Mouse (Mus musculus): Measurements from ENCODE around the gene Lats2. TPM values are rescaled to one million over a fixed set of nuclear protein-coding genes. Genes with fewer than 3 reads are reported as not detected.
A peak's percentile ranks its signal among the peaks of the same experiment; 100 is the strongest.

The Lats2 gene
- 8.0 TPM in 2 replicates for polyA plus RNA-seq (2015; fragmentation: Nextera tagmentation; extraction: Ambion mirVana)

DNA sequence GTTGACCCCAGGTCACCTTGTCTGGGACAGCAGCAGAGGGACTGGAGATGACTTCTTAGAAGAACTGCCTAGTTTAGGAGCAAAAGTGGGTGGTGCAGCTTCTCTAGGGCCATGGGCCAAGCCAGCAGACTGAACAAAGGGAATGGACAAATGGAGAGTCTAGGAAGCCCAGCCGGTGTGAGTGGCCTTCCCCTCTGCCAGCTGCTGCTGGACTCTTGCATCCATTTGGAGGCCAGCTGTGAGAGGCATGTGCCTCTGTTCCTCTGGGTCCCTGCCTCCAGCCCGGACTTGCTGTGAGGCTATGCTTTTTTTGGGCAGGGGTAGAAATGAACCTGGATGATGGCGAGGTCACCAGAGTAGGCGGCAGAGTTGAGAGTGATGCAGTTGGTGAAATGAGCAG, at the start of gene Lats2:
Lats2 (minus strand) TSS at position 152 of the 400 bp plus-strand sequence.
- H3K27me3 ChIP-seq, result no peaks in the 10 kb centered on the region
- peaks cover 11% of the 10 kb centered on the region for H3K4me1 ChIP-seq
- H3K27ac ChIP-seq (replicated peaks), result no peak within 1 kb of the TSS
- no peak within 1 kb of the TSS for H3K4me2 ChIP-seq (replicated peaks)
- ATAC-seq (replicated peaks), result no peak
- WGBS, result 87% methylated on average over 4 of the region's 4 CpGs
- H3K4me3 ChIP-seq, result no peak within 1 kb of the TSS
- no peak within 1 kb of the TSS for H3K9ac ChIP-seq (replicated peaks)
- no peaks in the 10 kb centered on the region for H3K36me3 ChIP-seq
- H3K9me3 ChIP-seq, result no peaks in the 10 kb centered on the region

GRCm38 (mm10) chr14:57803731-57804130, 45.5 kb upstream of the Lats2 start:
- no peak overlapping the region for H3K4me3 ChIP-seq
- 93% methylated on average over 4 of the region's 4 CpGs for WGBS
- H3K36me3 ChIP-seq, result peaks cover 62% of the 10 kb centered on the region
- ATAC-seq (replicated peaks), result no peak
- no peaks in the 10 kb centered on the region for H3K9me3 ChIP-seq
- no peak overlapping the region for H3K27ac ChIP-seq (replicated peaks)
- no peaks in the 10 kb centered on the region for H3K27me3 ChIP-seq
- H3K9ac ChIP-seq (replicated peaks), result no peak overlapping the region
- no peak overlapping the region for H3K4me2 ChIP-seq (replicated peaks)
- peaks cover 22% of the 10 kb centered on the region for H3K4me1 ChIP-seq

GRCm38 (mm10) chr14:57797991-57798931, 40.1 kb upstream of the Lats2 start, which contains the start of gene Sap18:
Gene Sap18 (plus strand): TSS chr14:57798180.
- Histone ChIP-seq H3K9me3 (no peaks in the 10 kb centered on the region), H3K4me3 (peak within 1 kb of the TSS; percentile 76), H3K36me3 (peaks cover 18% of the 10 kb centered on the region), H3K4me1 (peaks cover 22% of the 10 kb centered on the region), H3K27me3 (no peaks in the 10 kb centered on the region), H3K27ac (replicated peaks) (peak within 1 kb of the TSS; percentile 75), H3K4me2 (replicated peaks) (peak within 1 kb of the TSS; percentile 73), H3K9ac (replicated peaks) (peak within 1 kb of the TSS; percentile 89)
- under 1% methylated on average over 99 of the region's 99 CpGs for WGBS
- ATAC-seq (replicated peaks), result peak; percentile 98

DNA sequence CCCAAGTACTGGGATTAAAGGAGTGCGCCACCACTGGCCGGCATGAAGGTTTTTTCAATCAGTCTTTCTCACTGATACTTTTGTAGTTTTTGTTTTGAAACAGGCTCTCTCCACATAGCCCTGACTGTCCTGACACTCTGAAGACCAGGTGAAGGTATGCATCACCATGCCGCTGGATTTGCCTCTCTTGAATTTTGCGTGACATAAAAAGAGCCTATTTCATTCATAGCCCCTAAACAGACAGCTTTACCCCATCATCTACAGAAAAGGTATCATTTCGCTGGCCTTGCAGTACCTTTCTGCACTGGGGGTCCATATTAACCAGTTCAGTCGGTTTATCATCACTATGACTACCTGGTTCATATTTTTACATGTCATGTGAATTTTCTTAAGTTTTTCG, 39.4 kb upstream of the Lats2 start:
- Histone ChIP-seq H3K27ac (replicated peaks) (peak overlapping the region; percentile 75), H3K4me1 (peaks cover 22% of the 10 kb centered on the region), H3K9me3 (no peaks in the 10 kb centered on the region), H3K4me3 (peak overlapping the region; percentile 76), H3K36me3 (peaks cover 11% of the 10 kb centered on the region), H3K4me2 (replicated peaks) (peak overlapping the region; percentile 60), H3K27me3 (no peaks in the 10 kb centered on the region), H3K9ac (replicated peaks) (peak overlapping the region; percentile 55)
- WGBS, result 10% methylated on average over 7 of the region's 7 CpGs
- peak; percentile 74 for ATAC-seq (replicated peaks)

DNA sequence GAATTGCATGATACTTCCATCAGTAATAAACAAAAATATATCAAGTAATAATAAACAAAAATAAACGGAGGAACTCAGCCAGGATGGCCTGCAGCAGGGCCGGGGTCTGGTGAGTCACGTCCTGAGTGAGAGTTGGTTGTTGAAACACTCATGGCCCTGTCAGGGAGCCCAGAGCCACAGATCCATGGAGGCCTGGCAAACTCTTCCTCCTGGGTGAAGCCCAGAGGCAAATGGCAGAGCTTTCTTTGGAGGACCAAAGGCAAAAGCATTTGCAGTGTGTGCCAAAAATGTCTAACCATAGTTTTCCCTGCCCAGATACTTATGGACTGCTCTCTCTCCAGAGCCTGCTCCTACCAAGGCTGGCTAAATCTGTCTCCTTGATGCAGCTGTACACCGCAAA, 33.0 kb upstream of the Lats2 start:
- Histone ChIP-seq H3K4me1 (no peaks in the 10 kb centered on the region), H3K9ac (replicated peaks) (no peak overlapping the region), H3K9me3 (no peaks in the 10 kb centered on the region), H3K27me3 (no peaks in the 10 kb centered on the region), H3K36me3 (no peaks in the 10 kb centered on the region), H3K4me2 (replicated peaks) (no peak overlapping the region), H3K27ac (replicated peaks) (no peak overlapping the region), H3K4me3 (no peak overlapping the region)
- WGBS, result 85% methylated on average over 4 of the region's 4 CpGs
- ATAC-seq (replicated peaks), result no peak

- no peak overlapping the region for H3K27ac ChIP-seq (replicated peaks)
- H3K36me3 ChIP-seq, result no peaks in the 10 kb centered on the region
- H3K4me3 ChIP-seq, result no peak overlapping the region
- H3K4me1 ChIP-seq, result no peaks in the 10 kb centered on the region
- no peak overlapping the region for H3K9ac ChIP-seq (replicated peaks)
- H3K27me3 ChIP-seq, result no peaks in the 10 kb centered on the region
- ATAC-seq (replicated peaks), result no peak
- 93% methylated on average over 9 of the region's 9 CpGs for WGBS
- no peaks in the 10 kb centered on the region for H3K9me3 ChIP-seq
- no peak overlapping the region for H3K4me2 ChIP-seq (replicated peaks)
Observed at GRCm38 (mm10) chr14:57789759-57790158, 31.6 kb upstream of the Lats2 start.

- Histone ChIP-seq H3K36me3 (no peaks in the 10 kb centered on the region), H3K27me3 (no peaks in the 10 kb centered on the region), H3K4me1 (no peaks in the 10 kb centered on the region), H3K4me3 (no peak overlapping the region), H3K27ac (replicated peaks) (no peak overlapping the region), H3K4me2 (replicated peaks) (no peak overlapping the region), H3K9ac (replicated peaks) (no peak overlapping the region), H3K9me3 (no peaks in the 10 kb centered on the region)
- ATAC-seq (replicated peaks), result no peak
- WGBS, result 76% methylated on average over 2 of the region's 2 CpGs
Observed at GRCm38 (mm10) chr14:57789311-57789710, 31.1 kb upstream of the Lats2 start.

DNA sequence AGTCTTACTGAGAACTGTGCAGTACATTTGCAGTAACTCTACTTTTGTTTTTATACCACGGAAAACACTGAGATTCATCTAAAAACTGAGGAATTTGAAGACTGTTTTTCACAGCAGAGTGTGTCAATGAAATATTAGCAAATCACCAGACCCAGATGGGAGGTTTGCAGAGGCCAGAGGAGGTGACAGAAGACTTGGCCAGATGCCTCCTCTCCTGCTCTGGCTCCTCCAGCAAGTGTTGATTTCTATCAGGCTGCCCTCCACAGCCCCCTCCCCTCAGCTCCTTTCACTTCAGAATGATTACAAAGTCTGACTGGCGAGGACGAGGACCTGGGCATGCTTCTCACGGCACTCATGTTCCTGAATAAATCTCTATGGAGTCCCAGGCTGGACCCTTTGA, 29.2 kb upstream of the Lats2 start:
- Histone ChIP-seq H3K36me3 (no peaks in the 10 kb centered on the region), H3K4me1 (no peaks in the 10 kb centered on the region), H3K4me2 (replicated peaks) (no peak overlapping the region), H3K27me3 (no peaks in the 10 kb centered on the region), H3K27ac (replicated peaks) (no peak overlapping the region), H3K4me3 (no peak overlapping the region), H3K9me3 (no peaks in the 10 kb centered on the region), H3K9ac (replicated peaks) (no peak overlapping the region)
- no peak for ATAC-seq (replicated peaks)
- 59% methylated on average over 4 of the region's 4 CpGs for WGBS

DNA sequence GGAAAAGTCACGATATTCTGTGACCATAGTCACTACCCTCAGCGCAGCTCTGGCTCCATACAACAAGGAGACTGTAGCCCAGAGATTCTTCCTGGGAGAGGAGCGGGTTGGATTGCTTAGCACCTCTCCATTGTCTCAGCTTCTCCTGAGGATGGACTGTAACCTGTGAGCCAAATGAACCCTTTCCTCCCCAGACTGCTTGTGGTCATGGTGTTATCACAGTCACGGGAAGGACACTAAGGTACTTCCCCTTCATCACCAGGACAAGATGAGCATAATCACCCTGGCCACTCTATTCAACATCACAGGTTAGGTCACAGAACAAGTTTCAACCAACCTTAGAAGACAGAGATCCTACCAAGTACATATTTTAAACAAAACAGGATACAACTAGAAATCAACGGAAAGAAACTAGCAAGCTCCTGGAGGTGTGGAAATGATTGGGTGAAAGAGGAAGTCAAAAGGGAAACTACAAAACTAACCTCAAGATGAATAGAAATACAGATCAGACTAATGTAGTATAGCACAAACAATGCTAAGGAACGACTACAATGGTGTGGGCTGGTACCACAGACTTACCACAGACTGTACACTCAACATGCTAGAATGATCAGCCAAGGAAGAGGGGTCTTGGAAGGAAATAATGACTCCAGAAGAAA, 14.1 kb upstream of the Lats2 start:
- ATAC-seq (replicated peaks), result no peak
- Histone ChIP-seq H3K27me3 (no peaks in the 10 kb centered on the region), H3K9me3 (no peaks in the 10 kb centered on the region), H3K4me3 (no peak overlapping the region), H3K27ac (replicated peaks) (no peak overlapping the region), H3K36me3 (no peaks in the 10 kb centered on the region), H3K4me2 (replicated peaks) (no peak overlapping the region), H3K9ac (replicated peaks) (no peak overlapping the region), H3K4me1 (no peaks in the 10 kb centered on the region)
- 86% methylated on average over 6 of the region's 6 CpGs for WGBS

- H3K27me3 ChIP-seq, result no peaks in the 10 kb centered on the region
- no peaks in the 10 kb centered on the region for H3K36me3 ChIP-seq
- no peak overlapping the region for H3K4me3 ChIP-seq
- H3K4me1 ChIP-seq, result no peaks in the 10 kb centered on the region
- no peak for ATAC-seq (replicated peaks)
- H3K27ac ChIP-seq (replicated peaks), result no peak overlapping the region
- no peak overlapping the region for H3K4me2 ChIP-seq (replicated peaks)
- WGBS, result 95% methylated on average over 5 of the region's 5 CpGs
- no peaks in the 10 kb centered on the region for H3K9me3 ChIP-seq
- no peak overlapping the region for H3K9ac ChIP-seq (replicated peaks)
Observed at GRCm38 (mm10) chr14:57769102-57769501, 10.9 kb upstream of the Lats2 start.

DNA sequence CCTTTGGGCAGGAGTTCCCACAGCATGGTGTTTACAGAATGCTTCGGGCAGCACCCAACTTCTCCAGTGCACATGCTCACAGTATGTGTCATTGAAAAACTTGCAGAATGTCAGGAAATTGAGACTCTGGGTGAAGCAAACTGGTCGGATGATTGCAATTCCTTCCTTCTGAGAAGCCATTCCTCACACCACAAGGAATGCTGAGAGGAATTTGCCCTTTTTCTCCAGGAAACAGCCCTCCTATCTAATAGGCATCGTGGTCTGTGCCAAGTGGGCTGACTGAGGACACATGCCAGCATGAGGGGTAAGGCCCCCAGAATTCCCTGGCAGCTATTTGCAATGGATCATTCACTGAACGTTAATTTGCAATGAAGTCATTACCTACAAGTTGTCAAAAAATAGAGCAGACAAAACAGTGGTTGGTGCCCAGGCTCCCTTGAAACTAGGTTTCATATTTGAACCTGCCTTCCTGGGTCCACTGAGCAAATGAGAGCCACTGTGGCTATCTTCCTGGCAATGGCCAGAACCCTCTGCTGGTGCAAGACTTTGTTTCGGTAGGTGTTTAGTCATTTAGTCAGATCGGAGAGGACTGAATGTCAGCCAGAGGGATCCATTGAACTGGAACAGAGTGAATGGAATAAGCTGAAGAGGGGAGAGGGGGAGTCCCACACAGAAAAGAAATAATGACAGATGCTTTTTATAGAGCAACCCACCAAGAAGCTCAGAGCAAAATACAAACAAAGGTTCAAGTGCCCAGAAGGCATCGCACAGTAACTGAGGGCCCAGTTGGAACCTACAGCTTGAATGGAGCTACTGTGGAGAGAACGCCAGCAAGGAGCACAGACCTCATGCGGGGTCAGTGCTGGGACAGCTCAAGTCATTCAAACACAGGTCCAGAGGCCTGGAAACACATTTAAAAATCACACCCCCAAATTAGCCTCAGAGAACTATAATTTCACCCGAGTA, 2.5 kb upstream of the Lats2 start:
- no peak overlapping the region for H3K4me2 ChIP-seq (replicated peaks)
- H3K27me3 ChIP-seq, result no peaks in the 10 kb centered on the region
- no peaks in the 10 kb centered on the region for H3K36me3 ChIP-seq
- H3K9me3 ChIP-seq, result no peaks in the 10 kb centered on the region
- H3K4me3 ChIP-seq, result no peak overlapping the region
- H3K4me1 ChIP-seq, result peaks cover 11% of the 10 kb centered on the region
- 29% methylated on average over 10 of the region's 10 CpGs for WGBS
- no peak overlapping the region for H3K27ac ChIP-seq (replicated peaks)
- H3K9ac ChIP-seq (replicated peaks), result no peak overlapping the region
- no peak for ATAC-seq (replicated peaks)
